Mouse (Mus musculus) liver, adult (tissue): ENCODE measurements around the gene Fam71a.

ENCODE experiments used
- GATA4 ChIP-seq: IDR thresholded peaks from 2 replicates; pipeline ENCODE4 v1.6.1; 2014; ENCODE audit warnings: mild to moderate bottlenecking, low read length; ENCODE audit not compliant: insufficient replicate concordance

The Fam71a gene

GRCm38 (mm10) chr1:191164717-191165116 is at the start of gene Fam71a:
Fam71a (minus strand) TSS chr1:191164817.
- TF ChIP-seq GATA4: no peak

- TF ChIP-seq GATA4: no peak
Measured at GRCm38 (mm10) chr1:191211096-191211495, 46.5 kb upstream of the Fam71a start.

DNA sequence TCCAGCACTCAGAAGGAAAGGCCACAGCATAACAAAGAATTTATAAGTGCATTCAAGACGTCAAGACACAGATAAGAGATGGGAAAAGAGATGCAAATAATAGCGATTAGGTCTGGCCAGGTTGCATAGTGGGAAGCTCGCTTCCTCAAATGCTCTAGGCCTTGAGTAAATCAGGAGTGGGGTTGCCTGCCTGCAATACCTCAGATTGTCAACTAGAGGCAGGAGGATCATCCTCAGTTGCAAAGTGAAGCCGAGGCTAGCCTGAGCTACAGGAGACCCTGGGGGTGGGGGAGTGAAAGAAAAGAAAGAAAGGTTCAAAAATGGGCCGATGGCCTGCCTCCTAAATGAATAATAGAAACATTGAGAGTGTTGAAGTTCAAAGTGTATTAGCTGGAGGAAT is 41.2 kb upstream of the Fam71a start:
- no peak for TF ChIP-seq GATA4

DNA sequence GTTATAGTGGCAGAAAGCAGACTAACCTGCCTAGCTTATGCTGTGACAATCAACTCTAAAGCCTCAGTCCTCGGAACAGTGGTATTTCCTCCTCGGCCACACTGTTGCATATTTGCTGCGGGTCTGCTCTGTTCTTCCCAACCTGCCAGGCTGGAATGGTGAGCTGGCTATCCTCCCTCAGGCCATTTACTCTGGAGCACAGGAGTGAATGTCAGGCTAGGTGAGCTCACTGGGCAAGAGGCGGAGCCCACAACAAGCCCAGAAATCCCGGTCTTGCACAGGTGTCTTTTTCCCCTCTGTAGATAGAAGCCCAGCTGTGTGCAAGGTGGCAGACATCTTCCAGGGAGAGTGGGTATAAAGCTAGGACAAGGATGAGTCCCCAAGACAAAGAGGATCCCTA is 40.3 kb upstream of the Fam71a start:
- no peak for TF ChIP-seq GATA4

- TF ChIP-seq GATA4: no peak
Measured at GRCm38 (mm10) chr1:191203496-191203895, 38.9 kb upstream of the Fam71a start.

DNA sequence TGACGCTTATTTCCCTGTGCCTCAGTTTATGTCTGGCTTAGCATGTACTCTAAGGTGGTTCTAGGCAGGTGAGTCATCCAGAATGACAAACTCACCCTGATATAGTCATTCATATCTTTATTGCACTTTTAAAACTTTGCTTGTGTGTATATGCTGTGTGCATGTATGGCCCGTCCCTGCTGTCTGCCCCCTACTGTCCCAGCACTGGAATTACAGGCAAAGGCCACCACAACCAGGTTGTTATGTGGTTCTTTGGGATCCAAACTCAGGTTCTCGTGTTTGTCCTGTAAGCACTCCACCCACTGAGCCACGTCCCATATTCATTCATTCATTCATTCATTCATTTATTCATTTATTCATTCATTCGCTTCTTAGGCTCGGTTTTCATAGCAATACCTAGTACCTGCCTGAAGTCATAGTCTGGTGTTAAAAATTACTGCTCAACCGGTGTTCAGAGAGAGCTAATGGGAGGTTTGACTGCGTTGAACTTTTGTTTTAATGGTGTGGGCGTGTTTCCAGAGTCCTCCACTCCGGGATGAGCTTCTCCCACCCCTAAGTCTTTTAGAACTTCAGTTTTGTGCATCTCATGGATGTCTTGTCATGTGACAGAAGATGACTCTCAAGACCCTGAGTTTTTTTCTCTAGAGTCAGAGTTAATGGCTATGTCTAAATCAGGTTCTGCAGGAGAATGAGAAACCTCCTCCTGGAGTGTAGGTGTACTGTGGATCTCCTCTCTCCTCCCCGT is 37.8 kb upstream of the Fam71a start:
- no peak for TF ChIP-seq GATA4

- TF ChIP-seq GATA4: no peak
Measured at GRCm38 (mm10) chr1:191200816-191201602, 36.4 kb upstream of the Fam71a start.

GRCm38 (mm10) chr1:191197916-191198315 is 33.3 kb upstream of the Fam71a start:
- no peak for TF ChIP-seq GATA4

DNA sequence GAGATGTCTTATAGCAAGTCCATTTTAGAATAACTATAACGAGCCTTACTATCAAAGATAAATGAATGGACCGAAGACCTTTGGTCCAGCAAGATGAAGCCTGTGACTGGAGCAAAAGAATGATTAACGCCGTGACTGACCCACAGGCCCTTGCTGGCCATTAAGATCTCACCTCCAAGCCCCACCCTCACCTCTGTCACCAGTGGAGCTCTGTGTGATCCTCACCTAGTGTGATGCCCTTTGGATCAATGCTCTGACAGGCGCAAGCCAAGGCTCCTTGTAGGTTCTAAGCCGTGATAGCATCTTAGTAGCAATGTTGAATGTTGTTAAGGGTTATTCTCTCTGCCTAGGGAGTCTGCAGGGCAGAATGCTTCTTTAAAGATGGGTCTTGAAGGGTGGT is 31.4 kb upstream of the Fam71a start:
- TF ChIP-seq GATA4: no peak

- no peak for TF ChIP-seq GATA4
Measured at GRCm38 (mm10) chr1:191193657-191194424, 29.2 kb upstream of the Fam71a start.

GRCm38 (mm10) chr1:191192751-191193150 is 28.1 kb upstream of the Fam71a start:
- TF ChIP-seq GATA4: no peak

GRCm38 (mm10) chr1:191192213-191192612 is 27.6 kb upstream of the Fam71a start:
- TF ChIP-seq GATA4: no peak

- TF ChIP-seq GATA4: no peak
Measured at GRCm38 (mm10) chr1:191189671-191190372, 25.2 kb upstream of the Fam71a start.

DNA sequence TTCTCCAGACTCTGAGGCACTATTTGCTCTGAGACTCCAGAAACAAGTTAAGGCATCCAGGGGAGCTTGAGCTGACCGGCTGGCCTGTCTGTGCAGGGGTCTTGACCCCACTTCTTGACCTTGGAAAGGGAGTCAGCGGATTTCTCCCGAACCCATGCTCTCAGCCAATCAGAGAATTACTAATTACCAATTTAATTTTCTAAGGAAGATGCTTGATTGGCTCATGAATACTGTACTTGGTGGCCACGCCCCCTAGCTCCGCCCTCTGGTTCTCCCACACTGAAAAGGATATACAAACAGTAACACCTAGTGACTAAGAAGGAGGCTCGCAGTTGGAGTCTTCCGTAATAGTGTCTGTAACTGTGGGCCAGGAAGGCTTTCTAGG is 21.8 kb upstream of the Fam71a start:
- TF ChIP-seq GATA4: no peak

GRCm38 (mm10) chr1:191185761-191186385 is 21.3 kb upstream of the Fam71a start:
- TF ChIP-seq GATA4: no peak

DNA sequence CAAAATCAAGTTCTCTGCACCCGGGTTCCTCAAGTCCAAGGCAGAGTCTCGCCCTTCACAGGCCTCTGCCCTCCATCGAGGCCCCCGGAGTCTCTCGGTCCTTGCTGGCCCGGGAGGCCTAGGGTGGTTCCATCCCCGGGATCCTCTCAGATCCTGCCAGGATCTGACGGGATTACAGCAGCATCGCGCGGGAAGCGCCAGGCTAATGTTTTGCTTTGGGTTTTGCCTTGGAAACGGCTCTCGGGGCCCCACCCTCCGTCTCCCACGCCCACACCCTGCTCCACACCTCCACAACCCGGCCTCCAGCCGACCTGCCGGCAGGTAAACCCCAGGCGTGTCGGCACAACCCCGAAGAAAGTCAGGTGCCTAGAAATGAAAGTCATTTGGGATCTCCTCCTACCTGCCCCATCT is 20.2 kb upstream of the Fam71a start:
- no peak for TF ChIP-seq GATA4
